Comparison of ENCODE assay signal across 7 mouse cellular contexts in the genomic region with DNA sequence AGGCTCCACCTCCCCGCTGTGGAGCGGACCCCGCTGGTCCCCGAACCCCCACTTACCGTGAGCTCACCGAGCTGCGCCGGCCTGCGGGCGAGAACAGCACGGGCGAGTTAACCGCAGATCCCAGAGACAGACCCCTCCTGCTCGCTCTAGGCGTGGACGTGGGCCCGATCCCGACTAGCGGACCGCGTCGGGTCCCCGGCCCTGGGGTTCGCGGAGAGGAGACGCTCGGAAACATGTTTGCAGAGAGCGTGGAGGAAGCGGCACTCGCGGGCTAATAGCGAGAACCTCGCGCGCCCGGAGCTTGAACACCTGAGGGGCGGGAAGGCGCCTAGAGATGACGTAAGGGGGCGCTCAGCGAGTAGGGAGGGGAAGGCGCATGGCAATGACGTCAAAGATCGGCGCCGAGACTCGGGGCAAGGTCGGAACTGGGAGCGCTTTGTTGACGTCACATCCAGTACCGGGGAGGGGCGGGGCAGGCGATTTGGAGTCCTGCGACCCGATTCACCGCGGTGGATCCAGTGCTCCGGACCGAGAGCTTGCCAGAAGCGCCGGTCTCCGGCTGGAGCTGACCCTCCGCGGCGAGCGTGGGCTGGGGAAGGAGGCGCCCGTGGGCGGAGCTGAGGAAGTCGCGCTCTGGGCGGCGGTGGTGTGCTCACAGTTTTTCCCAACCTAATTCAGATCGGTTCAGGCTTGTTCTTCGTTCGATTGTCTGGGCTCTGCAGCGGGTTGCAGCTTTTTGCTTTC. TPM values are rescaled to one million over a fixed set of nuclear protein-coding genes. Genes with fewer than 3 reads are reported as not detected.
DNase-seq lines count a peak whose midpoint lies in the region; ATAC-seq and TF ChIP-seq lines count a peak whose summit lies in the region.

A gene (minus strand): TSS at position 324 of the 744 bp plus-strand sequence.

- peaks cover 18% of the 10 kb centered on the region for H3K4me1 ChIP-seq in embryonic facial prominence, embryonic 10.5 days
- peaks cover 6% of the 10 kb centered on the region for H3K4me1 ChIP-seq in intestine, postnatal 0 days (replicated peaks; ENCODE audit: control insufficient read depth, insufficient read depth, low read length)
- H3K4me1 ChIP-seq in midbrain, embryonic 12.5 days = peaks cover 15% of the 10 kb centered on the region
- peaks cover 3% of the 10 kb centered on the region; the same call in 1 of the 2 replicates for H3K4me1 ChIP-seq in small intestine, adult 2 months (ENCODE audit: control insufficient read depth, insufficient read depth, insufficient read length, low read length)

- H3K9ac ChIP-seq in intestine, postnatal 0 days (ENCODE audit: low read depth, low read length) = peak within 1 kb of the TSS; percentile 81
- peak within 1 kb of the TSS; percentile 87 for H3K9ac ChIP-seq in midbrain, embryonic 12.5 days (replicated peaks)

- H3K27ac ChIP-seq in embryonic facial prominence, embryonic 10.5 days (replicated peaks) = peak within 1 kb of the TSS; percentile 89
- H3K27ac ChIP-seq in intestine, postnatal 0 days (ENCODE audit: low read depth, low read length) = peak within 1 kb of the TSS; percentile 90
- peak within 1 kb of the TSS; percentile 71 for H3K27ac ChIP-seq in midbrain, embryonic 12.5 days (replicated peaks)
- peak within 1 kb of the TSS; percentile 75 for H3K27ac ChIP-seq in small intestine, adult 2 months (ENCODE audit: insufficient read depth, low read depth, low read length)

- TF ChIP-seq CTCF in intestine, postnatal 0 days (IDR thresholded peaks at IDR 0.05; ENCODE audit: low read depth) = no peak; the same call in 1 of the 2 replicates
- no peak for TF ChIP-seq CTCF in small intestine, adult 2 months (IDR thresholded peaks at IDR 0.05; ENCODE audit: extremely low read depth, insufficient read length, insufficient replicate concordance, low read depth, low read length)

- peak; percentile 100 for DNase-seq in adrenal gland, postnatal 10 days
- peak; percentile 99 for DNase-seq in embryonic facial prominence, embryonic 10.5 days (ENCODE audit: low spot score)
- DNase-seq in gonadal fat pad, adult 2 months (ENCODE audit: low read depth) = peak; percentile 70
- DNase-seq in left cerebral cortex, postnatal 4 days = peak; percentile 100

- no peak for TF ChIP-seq POLR2A in small intestine, adult 2 months (IDR thresholded peaks at IDR 0.05; ENCODE audit: low read depth, low read length)

- peak within 1 kb of the TSS; percentile 75 for H3K4me3 ChIP-seq in embryonic facial prominence, embryonic 10.5 days
- H3K4me3 ChIP-seq in intestine, postnatal 0 days (ENCODE audit: low read depth, low read length) = peak within 1 kb of the TSS; percentile 100
- peak within 1 kb of the TSS; percentile 90 for H3K4me3 ChIP-seq in midbrain, embryonic 12.5 days
- peak within 1 kb of the TSS; percentile 98 for H3K4me3 ChIP-seq in small intestine, adult 2 months (ENCODE audit: low read depth, low read length)

- peak within 1 kb of the TSS; percentile 97 for H3K4me2 ChIP-seq in intestine, postnatal 0 days (replicated peaks; ENCODE audit: low read depth)
- peak within 1 kb of the TSS; percentile 99 for H3K4me2 ChIP-seq in midbrain, embryonic 12.5 days (replicated peaks)

- peaks cover 41% of the 10 kb centered on the region for H3K36me3 ChIP-seq in embryonic facial prominence, embryonic 10.5 days (replicated peaks)
- peaks cover 14% of the 10 kb centered on the region for H3K36me3 ChIP-seq in intestine, postnatal 0 days (ENCODE audit: control insufficient read depth, insufficient read depth)
- peaks cover 32% of the 10 kb centered on the region for H3K36me3 ChIP-seq in midbrain, embryonic 12.5 days
- H3K36me3 ChIP-seq in small intestine, adult 2 months (ENCODE audit: control insufficient read depth, insufficient read depth, low read length) = peaks cover 21% of the 10 kb centered on the region

- WGBS in embryonic facial prominence, embryonic 10.5 days = under 1% methylated on average over 77 of the region's 77 CpGs
- under 1% methylated on average over 73 of the region's 77 CpGs for WGBS in intestine, postnatal 0 days
- under 1% methylated on average over 77 of the region's 77 CpGs for WGBS in midbrain, embryonic 12.5 days
- WGBS in small intestine, adult 2 months = under 1% methylated on average over 77 of the region's 77 CpGs

- H3K9me3 ChIP-seq in embryonic facial prominence, embryonic 10.5 days = no peaks in the 10 kb centered on the region
- no peaks in the 10 kb centered on the region for H3K9me3 ChIP-seq in intestine, postnatal 0 days (ENCODE audit: control insufficient read depth)
- H3K9me3 ChIP-seq in midbrain, embryonic 12.5 days = no peaks in the 10 kb centered on the region

- ATAC-seq in intestine, postnatal 0 days = peak; percentile 89
- peak; percentile 85 for ATAC-seq in midbrain, embryonic 12.5 days (ENCODE audit: low FRiP score, low read depth)

- intact Hi-C loops in left cerebral cortex, postnatal 4 days (cut with DNase I) = no loop called here

- H3K27me3 ChIP-seq in embryonic facial prominence, embryonic 10.5 days (replicated peaks; ENCODE audit: low read depth, poor library complexity, severe bottlenecking) = no peaks in the 10 kb centered on the region
- H3K27me3 ChIP-seq in intestine, postnatal 0 days (replicated peaks; ENCODE audit: control insufficient read depth, insufficient read depth, low read length) = no peaks in the 10 kb centered on the region
- H3K27me3 ChIP-seq in midbrain, embryonic 12.5 days = no peaks in the 10 kb centered on the region
- no peaks in the 10 kb centered on the region for H3K27me3 ChIP-seq in small intestine, adult 2 months (ENCODE audit: control insufficient read depth, insufficient read depth, low read length)

RNA-seq across cellular contexts. Expression of the gene that starts here (rescaled TPM):
- 10 to 100 TPM; 19.7 to 24.6 TPM for total RNA-seq in adrenal gland, postnatal 10 days (2021)
- polyA plus RNA-seq in embryonic facial prominence, embryonic 10.5 days (2016; fragmentation: Nextera tagmentation; extraction: Ambion mirVana) = 54.2 and 60.6 TPM in 2 replicates
- 11.5 and 12.6 TPM in 2 replicates for polyA plus RNA-seq in gonadal fat pad, adult 2 months (2012; rRNA removed)
- 7.7 and 8.5 TPM in 2 replicates for polyA plus RNA-seq in intestine, postnatal 0 days (2015; fragmentation: Nextera tagmentation; extraction: Ambion mirVana)
- total RNA-seq in left cerebral cortex, postnatal 4 days (2021) = 10 to 100 TPM; 27.6 to 28.9 TPM
- 51.8 and 52.7 TPM in 2 replicates for polyA plus RNA-seq in midbrain, embryonic 12.5 days (2016; fragmentation: Nextera tagmentation; extraction: Ambion mirVana)
- 2.4 and 4.3 TPM in 2 replicates for polyA plus RNA-seq in small intestine, adult 2 months (2012; rRNA removed)

Comparison
In these comparisons a context has a peak if more than half of its experiments do, and no peak if none do; other contexts are left out.
1. Peak in every context shown above with its lines: DNase-seq, ATAC-seq, H3K4me3 ChIP-seq and H3K27ac ChIP-seq.